Mouse (Mus musculus): Measurements from ENCODE around the gene Smad1.

- no peak for TF ChIP-seq CTCF (IDR thresholded peaks at IDR 0.05; ENCODE audit: insufficient read depth, low read depth, low read length)
- TF ChIP-seq POLR2A (IDR thresholded peaks at IDR 0.05; ENCODE audit: insufficient read depth, low read depth, low read length), result no peak
Observed at GRCm38 (mm10) chr8:79369163-79369562, 30.2 kb downstream of the Smad1 start.

All from olfactory bulb, adult 2 months (tissue).